Mouse (Mus musculus): ENCODE results near the gene Vmac. TPM values are rescaled to one million over a fixed set of nuclear protein-coding genes. Genes with fewer than 3 reads are reported as not detected.
A peak's percentile ranks its signal among the peaks of the same experiment; 100 is the strongest.

Gene Vmac
- polyA plus RNA-seq, 1 experiment from 2014 or later: 3.3 TPM

DNA sequence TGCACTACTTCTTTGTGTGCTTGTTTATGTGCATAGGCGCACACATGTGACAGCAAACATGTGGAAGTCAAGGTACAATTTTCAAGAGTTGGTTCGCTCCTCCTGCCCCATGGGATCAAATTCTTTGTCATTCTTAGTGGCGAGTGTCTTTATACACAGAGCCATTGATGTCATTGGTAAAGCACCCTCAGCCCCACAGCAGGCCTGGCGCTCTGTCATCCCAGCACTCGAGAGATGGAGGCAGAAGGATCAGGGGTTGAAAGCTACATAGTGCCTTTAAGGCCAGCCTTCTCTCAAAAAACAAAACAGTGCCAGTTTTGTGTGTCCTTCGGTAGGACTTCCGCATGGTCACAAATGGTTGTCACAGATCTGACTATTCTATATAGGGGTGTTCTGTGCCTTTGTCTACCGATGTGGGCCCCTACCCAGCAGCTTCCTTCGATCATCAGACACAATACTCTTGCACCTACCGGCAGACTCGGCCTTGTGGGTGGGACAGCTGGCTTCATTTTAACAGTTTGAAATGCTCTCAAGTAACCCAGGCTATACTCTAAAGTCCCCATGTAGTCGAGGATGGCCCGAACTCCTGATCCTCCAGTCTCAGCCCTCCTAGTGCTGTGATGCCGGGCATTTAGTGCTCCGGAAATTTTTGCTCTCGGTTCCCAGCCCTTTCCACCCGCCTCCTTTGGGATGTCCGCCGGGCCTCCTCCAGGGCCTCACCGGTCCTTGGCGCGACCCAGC, 1.7 kb downstream of the Vmac start:
- H3K36me3 ChIP-seq (replicated peaks; ENCODE audit: insufficient read depth, low read length): peaks cover 14% of the 10 kb centered on the region
- no peak for DNase-seq
- H3K4me1 ChIP-seq (ENCODE audit: insufficient read depth): peaks cover 19% of the 10 kb centered on the region
- WGBS (ENCODE audit: insufficient replicate concordance): 27% methylated on average over 22 of the region's 22 CpGs
- H3K9ac ChIP-seq (replicated peaks): peak overlapping the region; percentile 75
- no peak for TF ChIP-seq EP300 (IDR thresholded peaks at IDR 0.05; ENCODE audit: low read depth)
- TF ChIP-seq CTCF (IDR thresholded peaks at IDR 0.05; ENCODE audit: low read depth): no peak
- H3K9me3 ChIP-seq (ENCODE audit: low read length): no peaks in the 10 kb centered on the region
- no peaks in the 10 kb centered on the region for H3K27me3 ChIP-seq (ENCODE audit: insufficient read depth, low read length)
- H3K4me3 ChIP-seq (ENCODE audit: low read depth, low read length): peak overlapping the region; percentile 76
- H3K4me2 ChIP-seq (ENCODE audit: low read depth, low read length): peak overlapping the region; percentile 92
- peak overlapping the region; percentile 60; the same call in 1 of the 2 replicates for H3K27ac ChIP-seq (ENCODE audit: low read depth)
- no peak for ATAC-seq

DNA sequence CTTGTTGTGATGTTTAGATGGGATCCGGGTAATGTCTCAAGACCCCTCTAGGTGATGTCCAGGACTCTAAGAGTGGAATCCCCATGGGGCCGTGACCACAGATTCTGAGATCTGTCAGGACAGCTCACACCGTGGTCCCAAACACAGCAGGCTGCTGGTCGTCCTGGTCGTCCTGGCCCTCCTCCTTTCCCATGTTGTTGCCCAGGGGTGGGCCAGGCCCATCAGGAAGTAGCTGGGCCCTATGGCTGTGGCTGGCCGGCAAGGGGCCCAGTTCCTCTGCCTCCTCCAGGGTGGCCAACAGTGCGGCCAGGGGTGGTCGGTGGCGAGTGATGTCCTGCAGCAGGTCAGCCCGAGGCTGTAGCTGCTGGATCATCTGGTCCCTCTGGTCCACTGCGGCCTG, 2.5 kb downstream of the Vmac start:
- no peak overlapping the region for H3K4me2 ChIP-seq (ENCODE audit: low read depth, low read length)
- TF ChIP-seq CTCF (IDR thresholded peaks at IDR 0.05; ENCODE audit: low read depth) (no peak), EP300 (IDR thresholded peaks at IDR 0.05; ENCODE audit: low read depth) (no peak)
- no peak for ATAC-seq
- H3K27me3 ChIP-seq (ENCODE audit: insufficient read depth, low read length): no peaks in the 10 kb centered on the region
- H3K9ac ChIP-seq (replicated peaks): no peak overlapping the region
- no peak overlapping the region for H3K4me3 ChIP-seq (ENCODE audit: low read depth, low read length)
- 75% methylated on average over 10 of the region's 11 CpGs for WGBS (ENCODE audit: insufficient replicate concordance)
- H3K36me3 ChIP-seq (replicated peaks; ENCODE audit: insufficient read depth, low read length): peaks cover 18% of the 10 kb centered on the region
- H3K4me1 ChIP-seq (ENCODE audit: insufficient read depth): peaks cover 19% of the 10 kb centered on the region
- no peaks in the 10 kb centered on the region for H3K9me3 ChIP-seq (ENCODE audit: low read length)
- no peak for DNase-seq
- H3K27ac ChIP-seq (ENCODE audit: low read depth): no peak overlapping the region

DNA sequence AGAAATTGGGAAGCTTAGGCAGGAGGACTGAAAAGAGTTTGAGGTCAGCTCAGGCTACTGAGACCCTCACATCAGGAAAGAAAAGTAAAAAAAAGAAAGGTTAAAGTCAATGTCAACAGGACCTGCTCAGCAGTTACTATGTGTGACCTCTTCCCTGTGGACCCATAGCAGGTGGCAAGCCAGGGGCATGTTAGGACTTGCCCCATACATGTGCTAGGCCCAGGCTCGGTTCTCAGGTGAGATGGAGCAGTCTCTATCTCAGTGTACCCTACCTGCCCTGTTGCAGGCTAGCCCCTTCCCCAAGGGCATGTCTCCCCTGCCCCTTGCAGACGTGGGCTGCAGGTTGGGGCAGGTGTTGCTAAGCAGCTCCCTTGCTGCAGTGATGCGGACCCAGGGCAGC, 8.1 kb downstream of the Vmac start:
- Histone ChIP-seq H3K4me3 (ENCODE audit: low read depth, low read length) (no peak overlapping the region), H3K9ac (replicated peaks) (no peak overlapping the region), H3K27ac (ENCODE audit: low read depth) (no peak overlapping the region), H3K9me3 (ENCODE audit: low read length) (no peaks in the 10 kb centered on the region), H3K27me3 (ENCODE audit: insufficient read depth, low read length) (no peaks in the 10 kb centered on the region), H3K4me1 (ENCODE audit: insufficient read depth) (no peaks in the 10 kb centered on the region), H3K4me2 (ENCODE audit: low read depth, low read length) (no peak overlapping the region), H3K36me3 (replicated peaks; ENCODE audit: insufficient read depth, low read length) (peaks cover 74% of the 10 kb centered on the region)
- 84% methylated on average over 3 of the region's 3 CpGs for WGBS (ENCODE audit: insufficient replicate concordance)
- TF ChIP-seq CTCF (IDR thresholded peaks at IDR 0.05; ENCODE audit: low read depth) (no peak), EP300 (IDR thresholded peaks at IDR 0.05; ENCODE audit: low read depth) (no peak)
- no peak for DNase-seq
- ATAC-seq: no peak

GRCm38 (mm10) chr17:56708692-56709091, 9.1 kb downstream of the Vmac start:
- no peak overlapping the region for H3K4me2 ChIP-seq (ENCODE audit: low read depth, low read length)
- peaks cover 83% of the 10 kb centered on the region for H3K36me3 ChIP-seq (replicated peaks; ENCODE audit: insufficient read depth, low read length)
- TF ChIP-seq CTCF (IDR thresholded peaks at IDR 0.05; ENCODE audit: low read depth) (no peak), EP300 (IDR thresholded peaks at IDR 0.05; ENCODE audit: low read depth) (no peak)
- no peak overlapping the region for H3K4me3 ChIP-seq (ENCODE audit: low read depth, low read length)
- no peaks in the 10 kb centered on the region for H3K4me1 ChIP-seq (ENCODE audit: insufficient read depth)
- 83% methylated on average over 4 of the region's 4 CpGs for WGBS (ENCODE audit: insufficient replicate concordance)
- ATAC-seq: no peak
- no peak overlapping the region for H3K27ac ChIP-seq (ENCODE audit: low read depth)
- no peaks in the 10 kb centered on the region for H3K27me3 ChIP-seq (ENCODE audit: insufficient read depth, low read length)
- DNase-seq: no peak
- no peak overlapping the region for H3K9ac ChIP-seq (replicated peaks)
- H3K9me3 ChIP-seq (ENCODE audit: low read length): no peaks in the 10 kb centered on the region

GRCm38 (mm10) chr17:56706515-56706914, 11.3 kb downstream of the Vmac start:
- no peak for TF ChIP-seq CTCF (IDR thresholded peaks at IDR 0.05; ENCODE audit: low read depth)
- no peak for TF ChIP-seq EP300 (IDR thresholded peaks at IDR 0.05; ENCODE audit: low read depth)
- Histone ChIP-seq H3K4me3 (ENCODE audit: low read depth, low read length) (no peak overlapping the region), H3K4me2 (ENCODE audit: low read depth, low read length) (no peak overlapping the region), H3K9me3 (ENCODE audit: low read length) (no peaks in the 10 kb centered on the region), H3K27ac (ENCODE audit: low read depth) (no peak overlapping the region), H3K36me3 (replicated peaks; ENCODE audit: insufficient read depth, low read length) (peaks cover 96% of the 10 kb centered on the region), H3K9ac (replicated peaks) (no peak overlapping the region), H3K27me3 (ENCODE audit: insufficient read depth, low read length) (no peaks in the 10 kb centered on the region), H3K4me1 (ENCODE audit: insufficient read depth) (no peaks in the 10 kb centered on the region)
- ATAC-seq (no peak), DNase-seq (no peak)
- 77% methylated on average over 1 of the region's 1 CpGs for WGBS (ENCODE audit: insufficient replicate concordance)

GRCm38 (mm10) chr17:56703038-56703437, 14.8 kb downstream of the Vmac start:
- Histone ChIP-seq H3K27me3 (ENCODE audit: insufficient read depth, low read length) (no peaks in the 10 kb centered on the region), H3K4me1 (ENCODE audit: insufficient read depth) (no peaks in the 10 kb centered on the region), H3K4me3 (ENCODE audit: low read depth, low read length) (no peak overlapping the region), H3K9ac (replicated peaks) (no peak overlapping the region), H3K4me2 (ENCODE audit: low read depth, low read length) (no peak overlapping the region), H3K36me3 (replicated peaks; ENCODE audit: insufficient read depth, low read length) (peaks cover 92% of the 10 kb centered on the region), H3K27ac (ENCODE audit: low read depth) (no peak overlapping the region), H3K9me3 (ENCODE audit: low read length) (no peaks in the 10 kb centered on the region)
- no peak for ATAC-seq
- no peak for DNase-seq
- whole genome bisulfite sequencing (ENCODE audit: insufficient replicate concordance): 78% methylated on average over 4 of the region's 4 CpGs
- TF ChIP-seq CTCF (IDR thresholded peaks at IDR 0.05; ENCODE audit: low read depth) (no peak), EP300 (IDR thresholded peaks at IDR 0.05; ENCODE audit: low read depth) (no peak)

Measured in liver, postnatal 0 days (tissue).